Comparison of ENCODE assay signal across 1 mouse cellular context in genomic region chr1:133609771-133610502, GRCm38 (mm10).
TF ChIP-seq lines count a peak whose summit lies in the region.

Gene Snrpe (minus strand): TSS chr1:133610291.

TF ChIP-seq in MEL, 35 proteins besides CTCF, POLR2A, EP300 and RAD21 (continued from another document):
- TF ChIP-seq ZMIZ1 (IDR thresholded peaks at IDR 0.05; ENCODE audit: low read depth, low read length) (no peak), NELFE (IDR thresholded peaks at IDR 0.05; ENCODE audit: low read depth, low read length) (peak; percentile 86), SIN3A (IDR thresholded peaks at IDR 0.05; ENCODE audit: low read length) (peak; percentile 97), MEF2A (IDR thresholded peaks at IDR 0.05; ENCODE audit: extremely low read depth, insufficient replicate concordance, low read depth, low read length, poor library complexity, severe bottlenecking) (no peak), HCFC1 (IDR thresholded peaks at IDR 0.05; ENCODE audit: low read depth, low read length) (peak; percentile 97)
